Mouse (Mus musculus): ENCODE data around the gene Gm12695. TPM values are rescaled to one million over a fixed set of nuclear protein-coding genes. Genes with fewer than 3 reads are reported as not detected.

The Gm12695 gene
- polyA plus RNA-seq (2014; fragmentation: Nextera tagmentation; extraction: Ambion mirVana), result not detected in 2 replicates

DNA sequence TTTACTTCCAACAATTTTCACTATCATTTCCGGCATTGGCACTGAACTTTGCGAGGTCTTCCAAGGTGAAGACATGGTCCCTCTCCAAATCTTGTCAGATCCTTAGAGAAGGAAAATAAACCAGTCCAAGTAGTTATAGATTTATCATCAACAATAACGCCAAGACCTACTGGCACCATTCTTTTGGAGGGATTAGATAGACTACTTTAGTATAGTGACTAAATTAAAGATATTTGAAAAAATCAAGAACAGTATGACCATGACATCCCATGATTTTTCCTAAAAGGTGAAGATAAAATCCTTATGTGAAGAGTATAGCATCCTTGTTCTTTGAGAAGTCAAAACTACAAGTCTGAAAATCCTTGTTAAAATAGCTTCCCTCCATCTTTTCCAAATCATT, at the start of gene Gm12695:
Gene Gm12695, minus strand, starts transcription at position 101 of the 400 bp plus-strand sequence.
- Histone ChIP-seq H3K27ac (ENCODE audit: low read depth, low read length) (no peak within 1 kb of the TSS), H3K4me3 (ENCODE audit: low read depth, low read length) (no peak within 1 kb of the TSS)
- no peak for ATAC-seq (ENCODE audit: low read depth)

DNA sequence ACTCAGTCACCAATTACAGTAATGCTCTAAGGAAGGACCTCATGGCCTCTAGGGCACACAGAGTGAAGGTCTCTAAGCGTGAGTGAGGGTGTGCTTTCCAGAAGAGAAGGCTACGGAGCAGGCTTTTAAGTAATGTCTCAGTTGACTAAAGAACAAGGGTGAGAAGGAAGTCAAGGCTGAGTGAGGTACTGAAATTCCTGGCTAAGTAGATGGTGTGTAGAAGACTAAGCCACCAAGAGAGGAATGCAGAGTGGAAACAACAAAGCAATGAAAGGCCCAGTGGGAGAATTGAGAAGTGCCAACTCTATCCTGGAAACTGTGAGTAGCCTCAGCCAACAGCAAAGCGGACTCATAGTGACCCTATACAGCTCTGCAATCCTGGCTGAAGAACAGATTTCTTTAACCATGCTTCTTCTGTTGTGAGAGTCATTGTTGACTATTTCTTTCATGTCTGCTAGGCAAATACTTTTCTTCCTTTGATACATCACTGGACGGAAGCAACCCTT, 40.6 kb upstream of the Gm12695 start:
- WGBS, result 88% methylated on average over 4 of the region's 4 CpGs
- Histone ChIP-seq H3K4me1 (ENCODE audit: control insufficient read depth, insufficient read depth, low read length) (no peaks in the 10 kb centered on the region), H3K4me3 (ENCODE audit: low read depth, low read length) (no peak overlapping the region), H3K4me2 (ENCODE audit: low read depth, low read length) (no peak overlapping the region), H3K9ac (replicated peaks; ENCODE audit: low read depth, low read length) (no peak overlapping the region), H3K27ac (ENCODE audit: low read depth, low read length) (no peak overlapping the region), H3K36me3 (ENCODE audit: control insufficient read depth, insufficient read depth, low read length) (no peaks in the 10 kb centered on the region), H3K9me3 (ENCODE audit: control insufficient read depth, low read length) (no peaks in the 10 kb centered on the region), H3K27me3 (ENCODE audit: control insufficient read depth, insufficient read depth, low read length) (no peaks in the 10 kb centered on the region)
- no peak for ATAC-seq (ENCODE audit: low read depth)

More for the DNA sequence above, at the start of gene Gm12695:
- 92% methylated on average over 3 of the region's 3 CpGs for WGBS
- H3K9me3 ChIP-seq (ENCODE audit: control insufficient read depth, low read length), result no peaks in the 10 kb centered on the region
- H3K27me3 ChIP-seq (ENCODE audit: control insufficient read depth, insufficient read depth, low read length), result no peaks in the 10 kb centered on the region
- H3K36me3 ChIP-seq (ENCODE audit: control insufficient read depth, insufficient read depth, low read length), result no peaks in the 10 kb centered on the region
- no peaks in the 10 kb centered on the region for H3K4me1 ChIP-seq (ENCODE audit: control insufficient read depth, insufficient read depth, low read length)
- no peak within 1 kb of the TSS for H3K9ac ChIP-seq (replicated peaks; ENCODE audit: low read depth, low read length)
- no peak within 1 kb of the TSS for H3K4me2 ChIP-seq (ENCODE audit: low read depth, low read length)

DNA sequence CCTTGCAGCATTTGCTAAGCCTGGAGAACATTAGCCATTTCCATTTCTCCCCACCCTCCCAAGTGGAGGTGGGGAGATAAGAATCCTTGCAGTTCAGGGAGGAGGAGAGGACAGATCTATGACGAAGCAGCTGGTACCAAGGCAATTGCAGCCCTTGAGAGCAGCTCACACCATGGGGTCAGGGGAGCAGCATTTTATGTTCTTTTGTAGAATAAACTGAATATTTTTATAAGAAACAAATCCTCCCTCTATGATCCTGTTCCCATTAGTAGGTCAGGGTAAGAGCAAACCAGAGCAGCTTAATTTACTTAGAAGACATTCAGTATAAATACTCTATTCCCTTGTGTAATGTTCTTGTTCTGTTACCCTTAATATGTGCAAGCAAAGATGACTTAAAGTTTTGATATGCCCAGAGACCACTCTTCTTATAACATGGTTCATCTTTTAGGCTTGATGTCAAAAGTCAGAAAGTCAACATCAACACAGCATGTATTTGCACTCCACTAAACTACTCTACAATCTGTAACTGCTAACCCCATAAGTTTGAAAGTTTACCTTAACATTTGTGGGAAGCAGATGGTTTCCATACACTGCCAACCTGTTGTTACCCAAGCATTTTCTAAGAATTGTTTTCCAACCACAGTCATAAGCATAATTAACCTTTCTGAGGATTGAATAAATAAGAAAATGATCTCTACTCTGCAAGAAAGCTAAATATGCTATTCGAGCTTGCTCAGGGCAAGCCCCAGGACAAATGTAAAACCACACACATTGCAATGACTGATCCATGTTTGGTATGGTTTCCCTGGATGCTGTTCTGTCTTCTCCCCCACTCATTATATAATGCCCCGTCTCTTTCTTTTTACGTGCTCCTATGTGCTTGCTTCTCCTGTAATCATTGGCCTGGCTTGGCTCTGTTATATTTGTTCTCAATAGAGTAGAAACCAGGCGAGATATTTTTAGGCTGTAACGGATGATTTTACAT, 22.1 kb upstream of the Gm12695 start:
- no peaks in the 10 kb centered on the region for H3K4me1 ChIP-seq (ENCODE audit: control insufficient read depth, insufficient read depth, low read length)
- no peaks in the 10 kb centered on the region for H3K36me3 ChIP-seq (ENCODE audit: control insufficient read depth, insufficient read depth, low read length)
- H3K27me3 ChIP-seq (ENCODE audit: control insufficient read depth, insufficient read depth, low read length), result no peaks in the 10 kb centered on the region
- 83% methylated on average over 6 of the region's 6 CpGs for WGBS
- ATAC-seq (ENCODE audit: low read depth), result no peak
- H3K4me3 ChIP-seq (ENCODE audit: low read depth, low read length), result no peak overlapping the region
- H3K27ac ChIP-seq (ENCODE audit: low read depth, low read length), result no peak overlapping the region
- no peak overlapping the region for H3K4me2 ChIP-seq (ENCODE audit: low read depth, low read length)
- no peak overlapping the region for H3K9ac ChIP-seq (replicated peaks; ENCODE audit: low read depth, low read length)
- no peaks in the 10 kb centered on the region for H3K9me3 ChIP-seq (ENCODE audit: control insufficient read depth, low read length)

DNA sequence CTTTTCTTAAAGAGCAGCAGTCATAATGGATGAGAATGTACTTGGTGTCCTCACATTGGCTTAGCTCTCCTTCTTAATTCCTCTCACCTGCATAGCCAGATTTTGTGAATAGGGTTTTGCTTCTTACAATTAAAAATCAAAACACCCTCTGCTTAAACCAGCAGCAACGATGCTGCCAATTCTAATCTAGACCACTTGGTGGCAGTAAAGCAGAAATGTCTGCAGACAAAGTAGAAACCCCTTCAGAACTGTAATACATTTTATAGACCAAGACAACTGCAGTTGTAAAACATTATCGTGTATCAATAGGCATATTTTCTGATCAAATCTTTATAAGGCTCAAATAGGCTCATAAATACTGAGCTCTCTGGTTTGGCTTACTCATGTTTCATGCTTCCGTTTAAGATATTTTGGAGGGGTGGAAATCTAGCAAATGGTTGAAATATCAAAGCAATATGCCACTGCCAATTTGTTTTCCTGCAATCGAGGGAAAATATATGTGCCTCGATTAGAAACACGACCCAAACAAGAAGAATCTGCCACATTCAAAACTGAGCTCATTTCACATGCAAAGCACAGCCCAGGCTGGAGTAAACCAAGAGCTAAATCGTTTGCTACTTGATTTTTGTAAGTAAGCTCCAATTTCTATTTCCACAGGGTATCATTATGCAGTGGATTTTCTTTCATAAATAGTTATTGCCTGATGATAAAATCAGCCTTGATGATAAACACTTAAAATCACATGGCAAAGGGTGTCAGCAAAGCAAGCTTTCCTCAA, 14.6 kb upstream of the Gm12695 start:
- H3K9me3 ChIP-seq (ENCODE audit: control insufficient read depth, low read length), result no peaks in the 10 kb centered on the region
- no peak overlapping the region for H3K27ac ChIP-seq (ENCODE audit: low read depth, low read length)
- no peaks in the 10 kb centered on the region for H3K27me3 ChIP-seq (ENCODE audit: control insufficient read depth, insufficient read depth, low read length)
- peak; percentile 62 for ATAC-seq (ENCODE audit: low read depth)
- WGBS, result 29% methylated on average over 7 of the region's 7 CpGs
- no peak overlapping the region for H3K9ac ChIP-seq (replicated peaks; ENCODE audit: low read depth, low read length)
- no peak overlapping the region for H3K4me3 ChIP-seq (ENCODE audit: low read depth, low read length)
- no peaks in the 10 kb centered on the region; the same call in 1 of the 2 replicates for H3K4me1 ChIP-seq (ENCODE audit: control insufficient read depth, insufficient read depth, low read length)
- H3K36me3 ChIP-seq (ENCODE audit: control insufficient read depth, insufficient read depth, low read length), result no peaks in the 10 kb centered on the region
- no peak overlapping the region for H3K4me2 ChIP-seq (ENCODE audit: low read depth, low read length)

GRCm38 (mm10) chr4:96797583-96797982, 12.6 kb upstream of the Gm12695 start:
- ATAC-seq (ENCODE audit: low read depth), result peak; percentile 82
- no peak overlapping the region for H3K4me2 ChIP-seq (ENCODE audit: low read depth, low read length)
- no peaks in the 10 kb centered on the region; the same call in 1 of the 2 replicates for H3K4me1 ChIP-seq (ENCODE audit: control insufficient read depth, insufficient read depth, low read length)
- no peaks in the 10 kb centered on the region for H3K9me3 ChIP-seq (ENCODE audit: control insufficient read depth, low read length)
- H3K9ac ChIP-seq (replicated peaks; ENCODE audit: low read depth, low read length), result no peak overlapping the region
- no peaks in the 10 kb centered on the region for H3K36me3 ChIP-seq (ENCODE audit: control insufficient read depth, insufficient read depth, low read length)
- no peak overlapping the region for H3K4me3 ChIP-seq (ENCODE audit: low read depth, low read length)
- no peak overlapping the region for H3K27ac ChIP-seq (ENCODE audit: low read depth, low read length)
- no peaks in the 10 kb centered on the region for H3K27me3 ChIP-seq (ENCODE audit: control insufficient read depth, insufficient read depth, low read length)
- 20% methylated on average over 1 of the region's 1 CpGs for WGBS

GRCm38 (mm10) chr4:96791301-96791700, 6.3 kb upstream of the Gm12695 start:
- Histone ChIP-seq H3K9ac (replicated peaks; ENCODE audit: low read depth, low read length) (no peak overlapping the region), H3K4me2 (ENCODE audit: low read depth, low read length) (no peak overlapping the region), H3K4me1 (ENCODE audit: control insufficient read depth, insufficient read depth, low read length) (no peaks in the 10 kb centered on the region), H3K4me3 (ENCODE audit: low read depth, low read length) (no peak overlapping the region), H3K9me3 (ENCODE audit: control insufficient read depth, low read length) (no peaks in the 10 kb centered on the region), H3K27me3 (ENCODE audit: control insufficient read depth, insufficient read depth, low read length) (no peaks in the 10 kb centered on the region), H3K36me3 (ENCODE audit: control insufficient read depth, insufficient read depth, low read length) (no peaks in the 10 kb centered on the region), H3K27ac (ENCODE audit: low read depth, low read length) (no peak overlapping the region)
- no peak for ATAC-seq (ENCODE audit: low read depth)

DNA sequence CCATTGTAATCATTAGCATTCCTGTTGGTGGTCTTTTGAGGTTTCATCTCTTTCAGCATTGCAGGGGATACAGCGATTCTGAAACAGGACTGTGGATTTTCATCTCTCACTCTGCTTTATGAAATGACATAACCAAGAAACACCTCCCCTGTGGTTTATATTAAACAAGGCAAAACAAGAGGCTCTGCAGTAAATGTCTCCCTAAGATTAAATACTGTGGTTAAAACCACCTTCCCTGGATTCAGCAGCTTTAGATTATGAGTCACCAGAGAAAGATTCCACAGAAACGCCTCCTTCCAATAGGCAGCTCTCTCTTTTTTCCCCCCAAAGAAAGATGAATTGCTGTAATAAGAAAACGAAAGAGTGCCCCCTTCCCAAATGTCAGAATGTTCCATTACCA, 4.9 kb upstream of the Gm12695 start:
- Histone ChIP-seq H3K36me3 (ENCODE audit: control insufficient read depth, insufficient read depth, low read length) (no peaks in the 10 kb centered on the region), H3K4me1 (ENCODE audit: control insufficient read depth, insufficient read depth, low read length) (no peaks in the 10 kb centered on the region), H3K27me3 (ENCODE audit: control insufficient read depth, insufficient read depth, low read length) (no peaks in the 10 kb centered on the region), H3K27ac (ENCODE audit: low read depth, low read length) (no peak overlapping the region), H3K9me3 (ENCODE audit: control insufficient read depth, low read length) (no peaks in the 10 kb centered on the region), H3K4me2 (ENCODE audit: low read depth, low read length) (no peak overlapping the region), H3K9ac (replicated peaks; ENCODE audit: low read depth, low read length) (no peak overlapping the region), H3K4me3 (ENCODE audit: low read depth, low read length) (no peak overlapping the region)
- 46% methylated on average over 3 of the region's 3 CpGs for WGBS
- peak; percentile 83 for ATAC-seq (ENCODE audit: low read depth)

- no peaks in the 10 kb centered on the region for H3K4me1 ChIP-seq (ENCODE audit: control insufficient read depth, insufficient read depth, low read length)
- H3K9me3 ChIP-seq (ENCODE audit: control insufficient read depth, low read length), result no peaks in the 10 kb centered on the region
- no peak overlapping the region for H3K27ac ChIP-seq (ENCODE audit: low read depth, low read length)
- no peaks in the 10 kb centered on the region for H3K27me3 ChIP-seq (ENCODE audit: control insufficient read depth, insufficient read depth, low read length)
- no peak for ATAC-seq (ENCODE audit: low read depth)
- H3K9ac ChIP-seq (replicated peaks; ENCODE audit: low read depth, low read length), result no peak overlapping the region
- WGBS, result 33% methylated on average over 7 of the region's 7 CpGs
- no peak overlapping the region for H3K4me3 ChIP-seq (ENCODE audit: low read depth, low read length)
- H3K36me3 ChIP-seq (ENCODE audit: control insufficient read depth, insufficient read depth, low read length), result no peaks in the 10 kb centered on the region
- H3K4me2 ChIP-seq (ENCODE audit: low read depth, low read length), result no peak overlapping the region
Measured at GRCm38 (mm10) chr4:96786610-96787009, 1.6 kb upstream of the Gm12695 start.

Measured in neural tube, embryonic 14.5 days (tissue).